Mouse (Mus musculus) c-Kit-positive CD71-positive TER-119-negative erythroid progenitor cells, embryonic 14.5 days (primary cell): ENCODE measurements around the gene Erc2.
"Not testable (repeated sequence)": the region's sequence is repeated elsewhere in the genome, so short reads cannot be mapped to it uniquely, and the experiment has no call there.

Experiments
- DNase-seq: peaks from one replicate; pipeline ENCODE4 v3.0.0-alpha.2; 2013; ENCODE audit warnings: low read depth

Gene Erc2

GRCm38 (mm10) chr14:27622176-27622922 is at the start of gene Erc2:
Erc2 (plus strand) TSS chr14:27622428.
- no peak for DNase-seq

GRCm38 (mm10) chr14:27578443-27578842 is 43.8 kb upstream of the Erc2 start:
- no peak for DNase-seq

- DNase-seq, result not testable (repeated sequence)
Observed at GRCm38 (mm10) chr14:27589616-27590015, 32.6 kb upstream of the Erc2 start.

DNA sequence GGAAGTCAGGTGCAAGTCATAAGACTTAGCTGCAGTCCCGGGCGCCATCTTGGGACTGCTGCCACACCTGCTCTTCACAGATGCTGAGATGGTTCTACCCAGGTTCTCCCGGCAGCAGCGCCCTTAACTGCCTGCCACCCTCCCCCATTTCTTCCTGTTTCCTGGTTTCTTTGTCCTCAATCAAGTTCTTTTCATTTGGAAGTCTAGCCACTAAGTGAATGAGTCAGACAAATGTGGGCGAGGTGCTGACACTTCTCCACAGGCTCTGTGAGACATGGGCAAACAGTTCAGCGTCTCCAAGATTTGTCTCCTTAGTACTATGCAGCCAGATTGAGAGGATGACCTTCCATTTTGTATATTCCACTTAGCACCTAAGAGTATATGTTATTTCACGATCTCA is 30.1 kb upstream of the Erc2 start:
- no peak for DNase-seq

DNA sequence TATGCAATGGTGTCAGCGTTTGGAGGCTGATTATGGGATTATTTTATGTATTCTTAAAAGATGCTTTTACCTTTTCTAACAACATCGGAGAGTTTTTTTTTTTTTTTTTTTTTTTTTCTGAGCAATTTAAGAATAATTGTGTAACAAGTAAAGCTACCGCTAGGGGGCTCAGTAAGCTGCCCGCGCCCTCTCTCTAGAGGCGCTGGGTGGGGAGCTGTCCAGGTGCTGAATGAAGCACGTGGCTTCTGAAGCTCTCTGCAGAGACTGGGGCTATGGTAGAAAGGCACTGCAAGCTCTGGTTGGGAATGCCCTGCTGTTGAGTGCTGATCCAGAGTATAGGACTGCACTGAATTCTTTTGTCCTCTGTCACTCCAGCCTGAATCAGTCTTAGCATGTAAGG is 26.0 kb upstream of the Erc2 start:
- DNase-seq, result peak; percentile 63

DNA sequence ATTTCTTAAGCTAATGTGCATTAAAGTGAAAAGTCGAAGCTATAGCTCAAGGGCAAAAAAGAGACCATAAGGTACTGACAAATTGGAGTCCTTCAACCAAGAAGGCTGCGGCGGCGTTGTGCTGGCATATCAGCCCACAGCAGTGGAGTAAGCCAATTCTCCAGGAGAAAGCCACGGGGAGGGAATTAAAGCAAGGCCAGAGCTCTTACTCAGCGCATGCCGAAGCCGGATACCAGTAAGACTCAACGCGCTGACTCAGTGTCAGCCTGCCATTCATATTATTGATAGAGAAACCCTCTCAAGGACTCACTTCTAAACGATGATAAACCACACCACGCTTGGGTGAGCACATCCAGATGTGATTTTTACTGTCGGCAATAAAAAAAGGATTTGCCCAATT is 20.1 kb upstream of the Erc2 start:
- no peak for DNase-seq

GRCm38 (mm10) chr14:27607419-27607818 is 14.8 kb upstream of the Erc2 start:
- no peak for DNase-seq

DNA sequence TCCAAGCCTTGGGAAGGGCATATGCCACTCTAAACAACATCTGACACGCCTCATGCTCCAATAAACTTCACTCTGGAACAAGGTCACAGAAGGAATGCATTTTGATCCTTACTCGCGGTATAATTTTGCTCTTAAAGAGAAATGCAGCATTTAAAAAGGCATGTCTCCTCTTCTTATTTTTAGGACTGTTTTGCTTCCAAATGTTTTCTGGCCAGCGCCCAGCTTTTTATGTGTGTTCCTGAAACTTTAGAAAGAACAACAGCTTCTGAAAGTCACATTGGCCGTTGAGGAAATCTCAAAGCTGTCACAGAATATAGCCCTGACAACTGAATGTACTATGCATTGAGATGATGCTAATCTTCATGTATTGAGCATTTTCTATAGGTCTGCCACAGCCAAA is 8.5 kb upstream of the Erc2 start:
- DNase-seq, result no peak

- DNase-seq, result no peak
Observed at GRCm38 (mm10) chr14:27617286-27617685, 4.9 kb upstream of the Erc2 start.

- DNase-seq, result no peak
Observed at GRCm38 (mm10) chr14:27621576-27621975, 652 bp upstream of the Erc2 start.

DNA sequence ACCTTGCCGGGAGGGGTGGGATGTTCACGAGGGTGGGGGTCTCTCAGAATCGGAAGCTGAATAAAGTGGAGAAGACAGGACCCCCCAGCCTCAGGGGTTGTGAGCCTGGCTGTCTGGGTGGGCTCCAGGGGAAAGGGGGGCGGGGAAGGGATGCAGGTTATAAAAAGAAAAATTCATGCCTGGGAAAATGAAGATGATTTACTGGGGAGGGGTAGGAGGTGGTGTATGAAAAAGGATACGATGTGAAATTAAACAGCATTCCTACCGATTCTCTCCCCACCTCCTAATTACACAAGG is 643 bp downstream of the Erc2 start:
- no peak for DNase-seq

- DNase-seq, result no peak
Observed at GRCm38 (mm10) chr14:27623368-27623767, 1.1 kb downstream of the Erc2 start.

DNA sequence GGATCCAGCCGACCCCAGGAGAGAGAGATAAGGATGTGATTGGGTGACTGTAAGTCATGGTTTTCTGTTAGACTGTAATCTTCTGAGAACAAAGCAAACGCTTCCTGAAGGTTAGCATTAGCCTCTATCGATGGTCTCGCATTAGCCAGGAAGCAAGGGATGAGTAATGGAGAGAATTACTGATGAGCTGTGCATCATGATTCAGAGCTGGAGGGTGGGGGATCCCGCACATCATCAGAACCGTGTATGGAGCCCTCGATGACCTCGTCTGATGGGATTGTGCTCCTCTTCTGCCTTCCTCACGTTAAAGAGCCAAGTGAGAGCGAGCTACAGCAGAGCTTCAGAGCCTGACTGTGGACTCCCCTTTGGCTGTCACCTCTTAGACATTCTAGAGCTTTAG is 6.5 kb downstream of the Erc2 start:
- no peak for DNase-seq

GRCm38 (mm10) chr14:27629369-27630012 is 7.3 kb downstream of the Erc2 start:
- no peak for DNase-seq

GRCm38 (mm10) chr14:27630973-27631640 is 8.9 kb downstream of the Erc2 start:
- no peak for DNase-seq

DNA sequence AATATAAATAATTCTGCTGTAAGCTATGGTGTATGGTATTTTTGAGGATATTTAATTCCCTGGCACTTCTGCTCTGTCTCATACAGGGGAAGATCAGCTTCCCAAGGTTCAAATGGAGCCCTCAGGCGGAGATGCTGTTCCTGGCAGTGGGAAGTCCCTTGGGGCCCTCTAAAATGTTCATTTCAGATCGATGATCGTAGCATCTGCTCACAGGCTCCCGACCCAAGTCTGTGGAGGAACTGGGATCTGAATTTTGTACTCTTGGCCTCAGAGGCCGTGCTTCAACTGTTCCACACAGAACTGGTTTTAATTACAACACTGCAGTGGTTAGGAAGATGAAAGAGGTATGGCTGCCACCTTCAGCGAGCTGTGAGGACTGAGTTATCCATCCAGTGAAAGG is 12.5 kb downstream of the Erc2 start:
- no peak for DNase-seq

DNA sequence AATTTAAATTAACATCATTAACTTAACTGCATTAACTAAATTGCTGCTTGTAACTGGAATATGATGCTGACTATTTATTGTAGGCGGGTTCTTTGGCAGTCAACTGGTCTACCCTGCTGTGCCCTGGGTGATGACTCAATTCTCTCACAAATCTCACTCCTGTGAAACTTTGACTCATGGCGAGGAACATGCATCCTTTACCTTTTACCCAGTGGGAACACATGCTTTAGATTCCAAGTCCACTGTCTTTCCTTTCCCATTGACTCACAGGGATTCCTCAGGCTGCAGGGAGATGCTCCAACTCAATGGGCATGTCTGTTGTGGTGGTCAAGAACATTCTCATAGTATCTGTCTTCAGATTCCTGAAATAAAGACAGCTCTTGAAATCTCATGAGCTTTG is 14.3 kb downstream of the Erc2 start:
- no peak for DNase-seq

GRCm38 (mm10) chr14:27641382-27641781 is 19.2 kb downstream of the Erc2 start:
- DNase-seq, result no peak

DNA sequence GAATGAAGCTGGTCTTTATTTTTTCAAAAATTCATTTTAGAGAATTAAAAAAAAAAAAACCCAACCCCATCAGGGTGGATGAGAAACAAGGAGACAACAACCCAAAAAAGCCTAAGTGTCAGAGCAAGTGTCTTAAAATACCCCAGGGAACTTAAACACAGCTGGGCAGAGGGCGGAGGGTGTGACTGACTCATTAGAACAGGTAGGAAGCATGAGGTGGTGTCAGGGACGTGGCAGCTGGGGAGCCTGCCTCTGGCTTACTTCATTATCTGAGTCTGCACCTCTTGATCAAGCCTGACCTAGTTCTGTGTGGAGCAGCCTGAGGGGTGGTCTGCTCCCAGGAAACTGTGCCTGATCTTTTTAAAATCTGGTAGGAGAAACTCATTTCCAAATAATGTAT is 20.8 kb downstream of the Erc2 start:
- DNase-seq, result no peak

DNA sequence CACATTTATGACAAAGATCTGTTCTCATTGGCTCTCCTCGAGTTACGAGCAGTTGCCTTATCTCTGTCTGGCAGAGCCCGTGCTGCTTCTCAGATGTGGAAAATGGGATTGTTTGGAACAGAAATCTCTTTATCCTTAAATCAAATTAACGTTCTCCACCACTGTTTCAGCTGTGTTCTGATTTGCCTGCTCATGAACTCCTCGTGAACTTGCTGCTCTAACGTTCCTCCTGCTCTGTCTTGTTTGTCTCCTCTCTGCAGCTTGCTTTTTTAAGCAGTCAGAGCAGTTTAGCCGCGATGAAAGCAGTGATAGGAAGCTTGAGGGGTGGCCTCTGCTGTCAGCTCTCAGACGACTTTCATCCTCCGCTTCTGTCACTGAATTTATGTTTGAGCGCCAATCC is 32.4 kb downstream of the Erc2 start:
- DNase-seq, result no peak

- DNase-seq, result no peak
Observed at GRCm38 (mm10) chr14:27658616-27659015, 36.4 kb downstream of the Erc2 start.

DNA sequence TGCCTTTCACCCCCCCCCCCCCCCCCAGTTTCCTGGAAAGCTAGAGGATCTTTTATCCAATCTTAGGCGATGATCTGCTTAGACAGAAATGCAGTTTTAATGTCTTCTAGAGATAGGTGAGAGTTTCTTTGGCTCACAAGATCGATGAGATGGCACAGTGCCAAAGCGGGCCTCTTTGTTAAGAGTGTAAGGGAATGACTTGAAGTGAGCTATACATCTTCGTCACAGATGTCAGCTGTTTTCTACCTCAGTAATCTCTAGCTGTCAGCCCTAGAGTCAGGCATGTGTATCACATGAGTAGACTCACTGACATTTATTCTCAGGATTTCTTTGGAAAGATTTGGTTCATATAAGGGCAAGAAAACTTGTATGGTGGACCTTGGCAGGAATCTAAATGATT is 39.2 kb downstream of the Erc2 start:
- DNase-seq, result no peak

- DNase-seq, result no peak
Observed at GRCm38 (mm10) chr14:27662251-27662650, 40.0 kb downstream of the Erc2 start.
